Mouse (Mus musculus): ENCODE measurements around the gene Unc5a. TPM values are rescaled to one million over a fixed set of nuclear protein-coding genes. Genes with fewer than 3 reads are reported as not detected.

Gene Unc5a
- 1 to 10 TPM; 7.5 to 7.9 TPM for total RNA-seq (2021)
- long read RNA-seq, experiment 1, transcript Unc5a-201 (16 exons, 3,995 nt) = minor isoform, 5 of 39 reads
- long read RNA-seq, experiment 1, transcript Unc5a-202 (15 exons, 3,827 nt) = major isoform, 17 of 39 reads
- long read RNA-seq, experiment 1, partial matches to known transcripts = 10 of 39 reads
- long read RNA-seq, experiment 1, other reads (novel, unspliced or antisense) = 7 of 39 reads
- long read RNA-seq, experiment 2, transcript Unc5a-202 (15 exons, 3,827 nt) = major isoform, 21 of 32 reads
- long read RNA-seq, experiment 2, partial matches to known transcripts = 9 of 32 reads
- long read RNA-seq, experiment 2, other reads (novel, unspliced or antisense) = 2 of 32 reads

GRCm38 (mm10) chr13:54948531-54949493, at the start of gene Unc5a:
Gene Unc5a, plus strand, starts transcription at chr13:54949411.
- TF ChIP-seq CTCF (IDR thresholded peaks at IDR 0.05) = no peak
- DNase-seq = peak; percentile 76
- Histone ChIP-seq H3K4me3 (peak within 1 kb of the TSS; percentile 89), H3K27ac (peak within 1 kb of the TSS; percentile 79)
- intact Hi-C loops (cut with DNase I) = no loop called here

GRCm38 (mm10) chr13:54912053-54912452, 37.2 kb upstream of the Unc5a start:
- Histone ChIP-seq H3K4me3 (no peak overlapping the region), H3K27ac (no peak overlapping the region)
- no peak for TF ChIP-seq CTCF (IDR thresholded peaks at IDR 0.05)
- DNase-seq = no peak
- intact Hi-C loops (cut with DNase I) = no loop called here

GRCm38 (mm10) chr13:54912894-54913621, 36.2 kb upstream of the Unc5a start:
- intact Hi-C loops (cut with DNase I) = no loop called here
- no peak for DNase-seq
- no peak for TF ChIP-seq CTCF (IDR thresholded peaks at IDR 0.05)
- H3K4me3 ChIP-seq = no peak overlapping the region
- no peak overlapping the region for H3K27ac ChIP-seq

GRCm38 (mm10) chr13:54916644-54917043, 32.6 kb upstream of the Unc5a start:
- no peak for DNase-seq
- intact Hi-C loops (cut with DNase I) = no loop called here

GRCm38 (mm10) chr13:54918910-54919309, 30.3 kb upstream of the Unc5a start:
- H3K27ac ChIP-seq = no peak overlapping the region
- no peak for DNase-seq
- no peak for TF ChIP-seq CTCF (IDR thresholded peaks at IDR 0.05)
- intact Hi-C loops (cut with DNase I) = no loop called here
- no peak overlapping the region for H3K4me3 ChIP-seq

More at GRCm38 (mm10) chr13:54916644-54917043, 32.6 kb upstream of the Unc5a start:
- Histone ChIP-seq H3K27ac (no peak overlapping the region), H3K4me3 (no peak overlapping the region)
- TF ChIP-seq CTCF (IDR thresholded peaks at IDR 0.05) = no peak

GRCm38 (mm10) chr13:54919666-54920065, 29.5 kb upstream of the Unc5a start:
- no peak overlapping the region for H3K4me3 ChIP-seq
- H3K27ac ChIP-seq = no peak overlapping the region
- no peak for TF ChIP-seq CTCF (IDR thresholded peaks at IDR 0.05)
- intact Hi-C loops (cut with DNase I) = no loop called here
- no peak for DNase-seq

GRCm38 (mm10) chr13:54921700-54922099, 27.5 kb upstream of the Unc5a start:
- Histone ChIP-seq H3K4me3 (no peak overlapping the region), H3K27ac (no peak overlapping the region)
- DNase-seq = no peak
- intact Hi-C loops (cut with DNase I) = no loop called here
- TF ChIP-seq CTCF (IDR thresholded peaks at IDR 0.05) = no peak

- intact Hi-C loops (cut with DNase I) = no loop called here
- no peak for TF ChIP-seq CTCF (IDR thresholded peaks at IDR 0.05)
- H3K27ac ChIP-seq = no peak overlapping the region
Measured at GRCm38 (mm10) chr13:54923705-54924104, 25.5 kb upstream of the Unc5a start.

GRCm38 (mm10) chr13:54925466-54925865, 23.7 kb upstream of the Unc5a start:
- intact Hi-C loops (cut with DNase I) = no loop called here
- Histone ChIP-seq H3K27ac (no peak overlapping the region), H3K4me3 (no peak overlapping the region)
- DNase-seq = no peak
- TF ChIP-seq CTCF (IDR thresholded peaks at IDR 0.05) = no peak

More at GRCm38 (mm10) chr13:54923705-54924104, 25.5 kb upstream of the Unc5a start:
- H3K4me3 ChIP-seq = no peak overlapping the region
- DNase-seq = no peak

- DNase-seq = no peak
- no peak overlapping the region for H3K4me3 ChIP-seq
- peak; percentile 3; the same call in 1 of the 2 replicates for TF ChIP-seq CTCF (IDR thresholded peaks at IDR 0.05)
- H3K27ac ChIP-seq = no peak overlapping the region
- intact Hi-C loops (cut with DNase I) = no loop called here
Measured at GRCm38 (mm10) chr13:54926654-54927053, 22.6 kb upstream of the Unc5a start.

- no peak for DNase-seq
- intact Hi-C loops (cut with DNase I) = no loop called here
- H3K4me3 ChIP-seq = no peak overlapping the region
- TF ChIP-seq CTCF (IDR thresholded peaks at IDR 0.05) = no peak
- no peak overlapping the region for H3K27ac ChIP-seq
Measured at GRCm38 (mm10) chr13:54930123-54930522, 19.1 kb upstream of the Unc5a start.

- intact Hi-C loops (cut with DNase I) = no loop called here
- Histone ChIP-seq H3K27ac (no peak overlapping the region), H3K4me3 (no peak overlapping the region)
- TF ChIP-seq CTCF (IDR thresholded peaks at IDR 0.05) = no peak
- DNase-seq = no peak
Measured at GRCm38 (mm10) chr13:54934873-54935272, 14.3 kb upstream of the Unc5a start.

Data from gastrocnemius, adult 2 months (tissue).